15 mouse cellular contexts compared by ENCODE assay signal in the genomic region with DNA sequence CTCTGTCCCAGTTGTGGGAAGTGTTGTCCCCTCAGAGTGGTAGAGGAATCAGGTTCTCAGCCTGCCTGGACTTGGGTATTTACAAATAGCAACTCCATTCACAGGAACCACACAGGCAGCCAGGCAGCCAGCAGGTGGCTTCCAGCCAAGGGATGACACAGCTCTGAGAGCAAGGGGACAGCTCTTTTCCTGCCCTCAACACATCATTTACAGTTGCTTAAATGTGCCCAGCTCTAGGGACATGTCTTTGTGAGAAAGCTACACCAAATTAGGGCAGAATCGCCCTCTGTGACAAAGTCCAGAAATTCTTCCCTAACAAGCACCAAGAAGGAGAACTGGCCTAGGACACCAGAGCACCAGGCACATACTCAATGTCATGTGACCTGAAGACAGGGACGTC. TPM values are rescaled to one million over a fixed set of nuclear protein-coding genes. Genes with fewer than 3 reads are reported as not detected.
DNase-seq lines count a peak whose midpoint lies in the region; ATAC-seq and TF ChIP-seq lines count a peak whose summit lies in the region.
"Had no signal": no experiment of that assay in that cellular context is flagged by ENCODE, and none has a peak within 500 bp of the region (broad histone marks: within the 10 kb centered on the region; RNA-seq: fewer than 3 reads in every experiment).

No protein-coding gene starts in this region.

- no peaks in the 10 kb centered on the region for H3K9me3 ChIP-seq in intestine, postnatal 0 days (ENCODE audit: control insufficient read depth)
- no peaks in the 10 kb centered on the region for H3K9me3 ChIP-seq in intestine, embryonic 15.5 days
- H3K9me3 ChIP-seq: hindbrain, embryonic 12.5 days; limb, embryonic 15.5 days had no signal

- H3K4me1 ChIP-seq in intestine, postnatal 0 days (replicated peaks; ENCODE audit: control insufficient read depth, insufficient read depth, low read length): no peaks in the 10 kb centered on the region
- H3K4me1 ChIP-seq in intestine, embryonic 15.5 days (replicated peaks): 0 out of 2 replicates have a peak, but pooled peaks cover 5% of the 10 kb centered on the region
- H3K4me1 ChIP-seq: hindbrain, embryonic 12.5 days; limb, embryonic 15.5 days had no signal

- no peak overlapping the region for H3K4me2 ChIP-seq in intestine, postnatal 0 days (replicated peaks; ENCODE audit: low read depth)
- H3K4me2 ChIP-seq in intestine, embryonic 15.5 days (replicated peaks): no peak overlapping the region
- H3K4me2 ChIP-seq: hindbrain, embryonic 12.5 days; limb, embryonic 15.5 days had no signal

- no peak overlapping the region for H3K4me3 ChIP-seq in intestine, postnatal 0 days (ENCODE audit: low read depth, low read length)
- H3K4me3 ChIP-seq in intestine, embryonic 15.5 days (replicated peaks): no peak overlapping the region
- H3K4me3 ChIP-seq: hindbrain, embryonic 12.5 days; limb, embryonic 15.5 days had no signal

- no peak overlapping the region for H3K9ac ChIP-seq in intestine, postnatal 0 days (ENCODE audit: low read depth, low read length)
- H3K9ac ChIP-seq in intestine, embryonic 15.5 days: no peak overlapping the region
- H3K9ac ChIP-seq: hindbrain, embryonic 12.5 days; limb, embryonic 15.5 days had no signal

- TF ChIP-seq CTCF in intestine, postnatal 0 days (IDR thresholded peaks at IDR 0.05; ENCODE audit: low read depth): 0 out of 2 replicates have a peak, but pooled peaks have one; percentile 8

- WGBS in intestine, postnatal 0 days: 53% methylated on average over 2 of the region's 2 CpGs
- 60% methylated on average over 2 of the region's 2 CpGs for WGBS in intestine, embryonic 15.5 days

- ATAC-seq in intestine, postnatal 0 days: no peak
- no peak for ATAC-seq in intestine, embryonic 15.5 days
- ATAC-seq in megakaryocyte, adult 5-6 weeks (ENCODE audit: poor library complexity, severe bottlenecking): no peak

- no peaks in the 10 kb centered on the region for H3K27me3 ChIP-seq in intestine, postnatal 0 days (replicated peaks; ENCODE audit: control insufficient read depth, insufficient read depth, low read length)
- H3K27me3 ChIP-seq in intestine, embryonic 15.5 days (replicated peaks): no peaks in the 10 kb centered on the region
- H3K27me3 ChIP-seq: hindbrain, embryonic 12.5 days; limb, embryonic 15.5 days had no signal

- DNase-seq in adrenal gland, adult (ENCODE audit: inconsistent age in 2 of 2, low spot score in 1 of 2): peak; percentile 49 to 81
- no peak for DNase-seq in adrenal gland, postnatal 4 days (ENCODE audit: low spot score in 2 of 2)
- DNase-seq in lung, postnatal 14 days: peak; percentile 29
- no peak for DNase-seq in lung, postnatal 25 days (ENCODE audit: low spot score)
- peak; percentile 54 to 60 for DNase-seq in kidney, postnatal 4 days
- DNase-seq: embryo, embryonic 11 days; layer of hippocampus, postnatal 36 days; thymus, postnatal 4 days had no signal

- no peak overlapping the region for H3K27ac ChIP-seq in intestine, postnatal 0 days (ENCODE audit: low read depth, low read length)
- no peak overlapping the region for H3K27ac ChIP-seq in intestine, embryonic 15.5 days
- H3K27ac ChIP-seq: hindbrain, embryonic 12.5 days; limb, embryonic 15.5 days had no signal

- no peaks in the 10 kb centered on the region for H3K36me3 ChIP-seq in intestine, postnatal 0 days (ENCODE audit: control insufficient read depth, insufficient read depth)
- H3K36me3 ChIP-seq in intestine, embryonic 15.5 days: no peaks in the 10 kb centered on the region
- H3K36me3 ChIP-seq: G1E; hindbrain, embryonic 12.5 days; limb, embryonic 15.5 days had no signal

RNA-seq across cellular contexts. Expression of gene Oxtr, which starts 11.4 kb away (rescaled TPM):
- total RNA-seq in adrenal gland, postnatal 4 days (2021): 10 to 100 TPM; 53.4 to 66.5 TPM
- 0.14 and 0.18 TPM in 2 replicates for polyA plus RNA-seq in intestine, postnatal 0 days (2015; fragmentation: Nextera tagmentation; extraction: Ambion mirVana)
- polyA plus RNA-seq in intestine, embryonic 15.5 days (2015; fragmentation: Nextera tagmentation; extraction: Ambion mirVana): 0.20 and 0.33 TPM in 2 replicates
- total RNA-seq in megakaryocyte, adult 5-6 weeks (2015): not detected in 2 replicates
- 0.15 TPM in 1 of 2 replicates, not detected in the other for total RNA-seq in megakaryocyte, adult 5-6 weeks (2017)

RNA-seq across cellular contexts. Expression of gene Cav3, which starts 41.9 kb away (rescaled TPM):
- 1 to 10 TPM; 2.8 to 7.4 TPM for total RNA-seq in adrenal gland, postnatal 4 days (2021)
- 4.1 and 4.9 TPM in 2 replicates for polyA plus RNA-seq in intestine, postnatal 0 days (2015; fragmentation: Nextera tagmentation; extraction: Ambion mirVana)
- polyA plus RNA-seq in intestine, embryonic 15.5 days (2015; fragmentation: Nextera tagmentation; extraction: Ambion mirVana): 1.1 and 1.4 TPM in 2 replicates
- total RNA-seq in megakaryocyte, adult 5-6 weeks (2015): not detected in 2 replicates
- not detected in 2 replicates for total RNA-seq in megakaryocyte, adult 5-6 weeks (2017)
- total RNA-seq: adrenal gland, adult 18-20 months; G1E had no signal
- polyA plus RNA-seq: G1E had no signal

Comparison
In these comparisons a context has a peak if more than half of its experiments do, and no peak if none do; other contexts are left out.
1. DNase-seq: peak in adrenal gland, adult (2 of 2), lung, postnatal 14 days (single experiment) and kidney, postnatal 4 days (2 of 2); none in adrenal gland, postnatal 4 days (0 of 2) and lung, postnatal 25 days (single experiment).
2. RNA of gene Oxtr, which starts 11.4 kb away (total RNA-seq): 53.4 to 66.5 TPM in adrenal gland, postnatal 4 days; 0.15 TPM in megakaryocyte, adult 5-6 weeks; every median in the first group is over 10 times any median in the second.